Mouse (Mus musculus): ENCODE measurements around the gene Col28a1.
"Not testable (repeated sequence)": the region's sequence is repeated elsewhere in the genome, so short reads cannot be mapped to it uniquely, and the experiment has no call there.

The Col28a1 gene

DNA sequence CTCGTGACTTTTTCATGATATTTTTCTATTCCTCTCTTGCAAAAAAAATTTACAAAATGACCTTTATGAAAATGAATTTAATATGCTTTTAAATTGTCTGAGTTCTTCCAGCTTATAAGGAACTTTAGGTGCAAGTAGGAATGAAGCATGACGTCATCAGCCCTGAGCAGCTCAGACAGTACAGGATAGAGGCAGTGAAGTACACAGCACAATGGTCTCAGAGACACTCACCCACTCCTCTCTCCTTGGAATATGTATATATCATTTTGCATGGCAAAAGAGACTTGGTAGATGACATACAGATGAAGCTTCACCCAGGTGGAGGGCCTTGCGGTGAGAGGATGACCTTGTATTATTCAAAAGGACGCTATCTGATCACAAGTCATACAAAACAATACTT, 197.7 kb downstream of the Col28a1 start:
- no peak for DNase-seq (ENCODE audit: low spot score in 2 of 2)

DNA sequence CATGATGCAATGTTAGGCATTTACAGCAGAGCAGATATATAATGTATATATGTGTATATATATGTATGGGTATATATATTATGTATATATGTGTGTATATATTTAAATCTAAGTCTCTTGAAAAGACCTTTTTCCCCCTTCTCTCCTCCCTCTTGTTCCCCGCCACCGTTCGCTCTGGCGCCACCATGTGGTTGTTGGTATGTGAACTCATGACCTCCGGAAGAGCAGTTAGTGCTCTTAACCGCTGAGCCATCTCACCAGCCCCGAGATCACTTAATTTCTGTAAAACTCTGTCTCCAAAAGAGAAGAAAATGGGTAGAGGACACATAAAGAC, 208.8 kb downstream of the Col28a1 start:
- DNase-seq (ENCODE audit: low spot score in 2 of 2) = peak; percentile 25 to 51

DNA sequence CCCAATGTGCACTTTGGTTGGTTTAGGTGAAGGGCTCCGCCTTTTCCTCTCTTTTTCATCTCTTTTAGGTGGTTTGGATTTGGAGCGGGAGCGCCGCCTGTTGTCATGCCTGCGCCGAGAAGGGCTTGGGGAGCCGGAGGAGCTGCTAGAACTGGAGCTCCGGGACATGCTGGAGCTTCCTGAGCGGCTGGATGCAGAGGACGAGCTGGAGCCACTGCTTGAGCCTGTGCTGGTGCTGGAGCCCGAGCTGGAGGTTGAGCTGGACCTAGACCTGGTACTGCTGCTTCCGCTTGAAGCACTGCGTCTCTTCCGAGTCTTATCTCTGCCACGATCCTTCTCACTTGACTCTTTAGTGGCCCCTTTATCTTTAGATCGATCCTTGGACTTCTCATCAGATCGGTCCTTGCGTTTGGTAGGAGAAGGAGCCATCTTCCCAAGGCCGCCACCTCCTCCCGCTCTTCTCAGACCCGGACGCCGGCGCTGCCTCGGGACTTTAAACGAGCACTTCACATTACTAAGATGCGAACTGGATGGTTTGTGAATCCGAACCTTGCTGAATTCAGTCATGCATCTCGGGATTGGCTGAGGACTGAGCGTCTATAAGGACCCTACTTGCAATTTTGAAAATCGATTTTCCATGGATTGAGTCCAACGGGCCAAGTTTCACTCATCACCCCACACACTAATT, 209.3 kb downstream of the Col28a1 start:
- DNase-seq (ENCODE audit: low spot score in 2 of 2) = not testable (repeated sequence)

DNA sequence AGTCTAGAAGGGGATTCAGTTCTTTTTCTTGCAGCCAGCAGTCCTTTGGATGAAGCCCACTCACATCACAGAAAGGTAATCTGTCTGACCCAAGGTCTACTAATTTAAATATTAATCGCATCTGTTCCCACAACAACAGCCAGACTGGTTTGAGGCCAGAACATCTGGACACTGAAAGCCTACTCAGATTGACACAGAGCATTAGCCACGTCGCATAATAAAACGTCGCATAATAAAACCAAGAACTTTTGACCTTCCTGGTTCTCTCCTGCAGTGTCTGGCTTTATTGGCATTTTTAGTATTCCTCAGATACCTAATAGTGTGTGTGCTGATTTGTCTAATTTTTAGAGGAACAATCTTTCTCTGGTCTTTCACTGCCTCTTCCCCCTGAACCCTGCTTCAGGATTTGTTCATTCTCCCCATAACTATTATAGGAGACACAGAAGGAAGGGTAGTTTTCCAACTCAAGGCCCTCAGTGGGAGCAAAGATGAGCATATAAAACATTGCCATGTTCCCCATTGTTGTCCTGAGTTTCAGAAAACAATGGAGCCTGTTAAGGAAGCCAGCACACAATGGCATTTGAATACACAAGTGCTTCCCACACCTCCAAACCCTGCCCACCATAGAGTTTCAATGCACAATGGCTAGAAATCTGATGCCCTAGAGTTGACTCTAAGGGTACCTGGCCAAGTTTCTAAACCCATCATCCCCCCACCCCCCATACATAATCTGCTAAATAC, 221.2 kb downstream of the Col28a1 start:
- DNase-seq (ENCODE audit: low spot score in 2 of 2) = no peak

DNA sequence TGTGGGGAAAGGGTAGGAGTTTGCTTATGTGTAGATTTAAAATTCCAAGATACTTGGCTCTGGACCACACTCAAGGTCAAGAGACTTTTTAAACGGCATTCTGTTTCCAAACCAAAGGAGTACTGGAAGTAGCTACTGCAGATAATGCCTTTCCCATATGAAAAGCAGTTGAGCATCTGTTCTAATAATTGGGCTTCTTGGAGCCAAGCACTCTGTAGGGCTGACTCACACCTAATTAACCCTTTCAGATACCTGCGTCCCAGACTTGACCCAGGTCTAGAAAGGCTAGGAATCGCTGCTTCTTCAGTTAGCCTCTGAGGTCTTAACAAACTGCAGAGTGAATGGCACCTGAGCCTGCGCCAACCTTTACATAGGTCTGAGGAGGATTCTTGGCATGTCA, 223.0 kb downstream of the Col28a1 start:
- DNase-seq (ENCODE audit: low spot score in 2 of 2) = no peak

DNA sequence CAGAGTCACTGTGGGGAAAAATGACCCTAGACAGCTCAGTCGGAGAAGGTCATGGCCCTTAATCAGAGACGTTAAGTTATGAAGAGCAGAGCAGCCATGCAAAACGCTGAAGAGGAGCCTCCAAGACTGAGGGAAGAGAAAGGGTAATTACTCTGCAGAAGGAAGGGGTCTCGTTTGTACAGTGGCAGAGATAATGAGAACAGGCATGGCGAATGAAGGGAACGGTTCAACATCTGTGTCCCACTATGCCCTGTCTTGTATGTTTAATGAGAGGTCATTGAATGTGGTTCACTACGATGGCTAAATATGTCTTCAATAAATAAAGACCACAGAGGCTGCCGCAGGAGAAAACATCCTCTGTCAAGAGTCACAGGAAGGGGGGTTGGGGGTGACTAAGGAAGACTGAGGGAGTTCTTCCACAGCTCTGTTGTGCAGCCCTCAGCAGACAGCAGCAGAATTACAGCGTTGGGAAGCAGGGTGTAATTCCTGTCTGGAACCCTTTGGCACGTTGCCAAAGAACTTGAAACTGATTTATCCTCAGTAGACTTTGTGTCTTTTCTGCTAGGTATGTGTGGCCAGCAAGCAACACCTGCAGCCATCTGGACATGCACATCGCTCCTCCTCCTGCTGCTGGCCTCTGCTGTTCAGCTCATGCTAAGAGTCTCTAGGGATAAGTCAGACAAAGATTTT, 226.4 kb downstream of the Col28a1 start:
- no peak for DNase-seq (ENCODE audit: low spot score in 2 of 2)

DNA sequence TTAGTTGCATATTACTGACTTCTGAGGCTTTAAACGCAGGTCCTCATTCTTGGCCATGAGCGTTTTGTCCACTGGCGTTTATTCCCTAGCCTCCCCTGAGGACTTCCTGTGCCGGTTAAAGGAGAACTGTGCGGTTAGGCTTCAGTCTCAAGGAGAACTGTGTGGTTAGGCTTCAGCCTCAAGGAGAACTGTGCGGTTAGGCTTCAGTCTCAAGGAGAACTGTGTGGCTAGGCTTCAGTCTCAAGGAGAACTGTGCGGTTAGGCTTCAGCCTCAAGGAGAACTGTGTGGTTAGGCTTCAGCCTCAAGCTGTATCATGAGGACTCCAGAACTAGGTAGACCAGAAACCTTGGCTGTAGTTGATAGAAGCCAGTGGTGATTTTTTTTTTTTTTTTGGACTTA, 229.7 kb downstream of the Col28a1 start:
- DNase-seq (ENCODE audit: low spot score in 2 of 2) = no peak

DNA sequence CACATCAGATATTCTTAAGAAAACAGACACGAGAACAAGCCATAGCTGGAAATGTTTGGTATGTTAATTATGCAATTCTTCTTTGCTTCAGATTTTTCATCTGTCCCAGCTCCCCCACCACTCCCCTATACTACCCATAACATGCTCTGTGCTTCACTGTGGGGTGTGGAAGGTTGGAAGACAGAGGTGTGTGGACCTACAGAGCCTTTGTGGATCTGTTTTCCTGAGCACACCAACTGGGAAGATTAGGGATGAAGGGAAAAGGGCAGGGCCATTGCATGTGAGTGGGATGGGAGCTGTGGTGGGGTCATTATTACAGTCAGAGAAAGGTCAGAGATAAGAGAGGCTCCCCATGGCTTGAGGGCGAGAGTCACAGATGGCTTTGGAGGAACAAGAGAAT, 240.2 kb downstream of the Col28a1 start:
- DNase-seq (ENCODE audit: low spot score in 2 of 2) = no peak

DNA sequence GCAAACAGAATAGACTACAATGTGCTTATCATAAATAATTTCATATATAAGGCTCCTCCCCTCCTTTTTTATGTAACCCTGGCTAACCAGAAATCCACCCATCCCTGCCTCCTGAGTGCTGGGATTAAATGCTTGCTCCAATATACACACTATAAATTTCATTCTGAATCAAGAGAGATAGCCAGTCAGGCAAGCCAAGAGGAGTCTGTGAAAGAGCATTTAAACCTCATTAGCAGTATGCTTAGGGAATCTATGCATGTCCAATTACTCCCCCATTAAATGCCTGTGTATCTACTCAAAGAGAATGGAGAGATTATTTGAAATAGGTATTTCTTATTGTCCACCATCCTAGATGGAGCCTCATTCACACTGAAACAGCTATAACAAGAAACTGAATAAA, 240.6 kb downstream of the Col28a1 start:
- no peak for DNase-seq (ENCODE audit: low spot score in 2 of 2)

All from spleen, postnatal 14 days (tissue).